Mouse (Mus musculus) stomach, postnatal 0 days (tissue): ENCODE results near the gene Kcnj11. TPM values are rescaled to one million over a fixed set of nuclear protein-coding genes. Genes with fewer than 3 reads are reported as not detected.
A peak's percentile ranks its signal among the peaks of the same experiment; 100 is the strongest.

Experiments
- ATAC-seq: fragments of 200-750 bp; cut with Nextera tagmentation; 2 replicates; pipeline ENCODE4 v1.8.0; 2017; ENCODE audit not compliant: low FRiP score, low TSS enrichment
- DNase-seq: peaks from one replicate; pipeline ENCODE4 v3.0.0-alpha.2; 2016; ENCODE audit warnings: low spot score
- H3K27ac ChIP-seq: fragments of 300-500 bp; sonication (generic); replicated peaks from 2 replicates; pipeline ENCODE4 v1.5.1; 2014; ENCODE audit warnings: mild to moderate bottlenecking, control low read depth
- H3K27me3 ChIP-seq: fragments of 300-500 bp; sonication (generic); 2 replicates; pipeline ENCODE4 v1.6.1; 2014; ENCODE audit warnings: low read length; ENCODE audit not compliant: control insufficient read depth, insufficient read depth
- H3K36me3 ChIP-seq: fragments of 300-500 bp; sonication (generic); 2 replicates; pipeline ENCODE4 v1.6.1; 2014; ENCODE audit warnings: low read length, mixed read lengths; ENCODE audit not compliant: control insufficient read depth, insufficient read depth
- H3K4me1 ChIP-seq: fragments of 300-500 bp; sonication (generic); replicated peaks from 2 replicates; pipeline ENCODE4 v1.6.1; 2014; ENCODE audit warnings: antibody characterized with exemption; ENCODE audit not compliant: control insufficient read depth, insufficient read depth
- H3K4me2 ChIP-seq: fragments of 300-500 bp; sonication (generic); replicated peaks from 2 replicates; pipeline ENCODE4 v1.6.1; 2014; ENCODE audit warnings: low read depth, mild to moderate bottlenecking, control low read depth, moderate library complexity
- H3K4me3 ChIP-seq: fragments of 300-500 bp; sonication (generic); 2 replicates; pipeline ENCODE4 v1.5.1; 2014; ENCODE audit warnings: low read depth, low read length, control low read depth
- H3K9ac ChIP-seq: fragments of 300-500 bp; sonication (generic); 2 replicates; pipeline ENCODE4 v1.6.1; 2014; ENCODE audit warnings: mild to moderate bottlenecking, low read length, control low read depth, mixed read lengths
- H3K9me3 ChIP-seq: fragments of 300-500 bp; sonication (generic); 2 replicates; pipeline ENCODE4 v1.6.1; 2016; ENCODE audit warnings: low read length; ENCODE audit not compliant: control insufficient read depth
- CTCF ChIP-seq: IDR thresholded peaks from 2 replicates; pipeline ENCODE4 v1.5.1; 2016; ENCODE audit warnings: antibody characterized with exemption, low read depth, mild to moderate bottlenecking, moderate library complexity
- EP300 ChIP-seq: optimal IDR thresholded peaks from 2 replicates; pipeline ENCODE3; 2016; ENCODE audit warnings: antibody characterized with exemption
- WGBS: fragments of 180-500 bp; shearing (Covaris S2); extraction: QIAGEN DNeasy Blood & Tissue Kit; methylation state at CpG from one replicate; pipeline ENCODE4 v1.1.7; 2014; 5-methylcytosine and 5-hydroxymethylcytosine counted together
- polyA plus RNA-seq: library from polyadenylated mRNA; unstranded; fragments of >200 nt; fragmentation: Nextera tagmentation; extraction: Ambion mirVana; gene quantifications from 2 replicates; pipeline ENCODE4 v1.2.1, GENCODE M21; 2015

Gene Kcnj11
- polyA plus RNA-seq, 1 experiment from 2014 or later: 0.61 TPM

DNA sequence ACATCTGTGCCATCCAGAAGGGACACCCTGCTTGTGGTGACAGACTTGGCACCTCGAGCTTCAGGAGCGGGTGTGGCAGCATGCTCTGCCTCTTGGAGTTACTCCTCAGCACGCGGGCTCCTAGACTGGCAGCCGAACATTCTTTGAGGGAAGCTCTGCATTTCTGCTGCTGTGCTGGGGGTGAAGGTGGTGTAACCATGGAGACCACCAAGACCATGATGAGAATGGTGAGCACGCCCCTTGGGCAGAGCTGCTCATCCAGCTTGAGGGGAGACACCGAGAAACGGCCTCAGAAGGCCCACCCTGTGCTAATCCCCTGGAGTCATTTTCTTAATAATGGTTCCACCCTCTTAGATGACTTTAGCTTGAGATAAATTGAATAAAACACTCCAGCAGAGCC lies 7.8 kb downstream of the Kcnj11 start:
- TF ChIP-seq EP300: no peak
- TF ChIP-seq CTCF: no peak
- H3K27ac ChIP-seq: no peak overlapping the region

DNA sequence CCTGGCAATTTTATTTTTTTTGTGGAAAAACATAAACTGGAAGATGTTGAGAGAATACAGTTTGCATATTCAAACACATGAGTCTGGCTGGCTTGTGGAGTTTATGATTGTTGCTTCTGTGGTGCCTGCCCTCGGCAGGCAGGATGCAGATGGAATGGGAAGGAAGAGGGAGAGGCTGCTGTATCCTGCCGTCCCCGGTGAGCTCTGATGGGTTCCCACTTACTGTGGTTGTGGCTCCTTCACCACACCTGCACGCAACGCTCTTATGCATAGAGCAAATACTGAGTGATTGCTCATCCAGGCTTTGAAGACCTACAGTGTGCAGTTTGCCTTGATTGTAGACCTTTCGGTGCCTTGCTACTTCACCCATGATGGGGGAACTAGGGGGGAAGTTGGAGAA lies 12.3 kb downstream of the Kcnj11 start:
- Histone ChIP-seq H3K27ac (no peak overlapping the region), H3K9me3 (no peaks in the 10 kb centered on the region)
- 93% methylated on average over 6 of the region's 6 CpGs for WGBS

More for the DNA sequence above, 7.8 kb downstream of the Kcnj11 start:
- H3K9me3 ChIP-seq: no peaks in the 10 kb centered on the region
- H3K4me3 ChIP-seq: no peak overlapping the region
- no peaks in the 10 kb centered on the region for H3K36me3 ChIP-seq
- H3K9ac ChIP-seq: no peak overlapping the region
- H3K4me2 ChIP-seq: no peak overlapping the region
- H3K4me1 ChIP-seq: no peaks in the 10 kb centered on the region
- 42% methylated on average over 8 of the region's 8 CpGs for WGBS
- H3K27me3 ChIP-seq: no peaks in the 10 kb centered on the region
- ATAC-seq (no peak), DNase-seq (no peak)

DNA sequence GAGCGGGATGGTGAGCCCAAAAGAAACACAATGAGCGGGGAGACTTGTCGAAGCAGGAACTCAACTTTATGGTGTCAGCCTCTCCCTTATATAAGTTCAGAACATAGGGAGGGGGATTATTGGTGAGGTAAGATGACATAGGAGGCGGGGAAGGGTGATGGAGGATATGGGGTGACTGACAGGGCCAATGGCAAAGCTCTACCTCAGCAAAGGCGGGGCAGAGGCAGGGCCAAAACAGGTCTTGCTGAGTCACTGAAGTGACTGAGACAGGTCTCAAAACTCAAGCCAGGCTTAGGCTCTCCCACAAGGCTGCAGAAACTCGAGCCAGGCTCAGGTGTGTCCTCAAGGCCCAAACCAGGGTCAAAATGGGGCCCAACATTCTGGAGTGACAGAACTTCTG lies 14.2 kb downstream of the Kcnj11 start:
- Histone ChIP-seq H3K4me3 (no peak overlapping the region), H3K27me3 (no peaks in the 10 kb centered on the region), H3K4me1 (no peaks in the 10 kb centered on the region), H3K9ac (no peak overlapping the region), H3K4me2 (no peak overlapping the region), H3K9me3 (no peaks in the 10 kb centered on the region), H3K27ac (peak overlapping the region; percentile 35; the same call in 1 of the 2 replicates), H3K36me3 (peaks cover 9% of the 10 kb centered on the region)
- ATAC-seq (peak; percentile 61), DNase-seq (peak; percentile 68)
- TF ChIP-seq CTCF: no peak
- TF ChIP-seq EP300: no peak
- WGBS: 62% methylated on average over 6 of the region's 6 CpGs

More for the DNA sequence above, 12.3 kb downstream of the Kcnj11 start:
- no peak overlapping the region for H3K9ac ChIP-seq
- no peak for DNase-seq
- no peak overlapping the region for H3K4me2 ChIP-seq
- H3K4me3 ChIP-seq: no peak overlapping the region
- H3K27me3 ChIP-seq: no peaks in the 10 kb centered on the region
- TF ChIP-seq EP300 (no peak), CTCF (no peak)
- ATAC-seq: no peak
- H3K4me1 ChIP-seq: no peaks in the 10 kb centered on the region
- H3K36me3 ChIP-seq: no peaks in the 10 kb centered on the region; the same call in 1 of the 2 replicates

DNA sequence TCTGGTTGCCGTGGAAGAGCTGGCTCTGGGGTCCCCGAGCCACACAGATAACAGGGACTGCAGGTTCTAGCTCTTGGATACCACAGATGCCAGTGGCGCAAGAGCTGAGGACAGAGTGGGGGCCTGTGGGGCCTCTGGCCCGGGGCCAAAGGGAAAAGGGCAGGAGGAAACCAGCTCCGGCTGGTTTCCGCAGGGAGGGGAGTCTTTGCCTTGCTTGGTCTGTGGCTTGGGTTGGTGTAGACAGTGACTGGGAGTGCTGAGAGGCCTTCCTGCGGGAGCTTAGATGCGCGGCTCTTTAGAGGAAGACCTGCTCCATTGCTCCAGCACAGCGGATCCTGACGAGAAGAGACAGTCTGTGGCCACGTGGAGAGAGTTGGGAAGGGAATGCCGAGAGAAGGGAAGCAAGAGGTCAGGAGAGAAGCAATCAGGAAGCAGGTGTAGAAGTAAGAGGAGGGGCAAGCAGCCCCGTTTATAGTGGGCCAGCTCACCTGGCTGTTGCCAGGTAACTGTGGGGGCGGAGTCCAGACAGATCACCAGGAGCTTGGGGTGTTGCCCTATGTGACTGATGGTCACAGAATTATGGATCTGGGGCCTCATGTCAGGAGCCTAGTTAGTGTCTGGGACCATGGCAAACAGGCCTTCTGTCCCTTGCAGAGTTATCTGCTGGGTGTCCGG lies 15.6 kb downstream of the Kcnj11 start:
- Histone ChIP-seq H3K27me3 (no peaks in the 10 kb centered on the region), H3K4me2 (no peak overlapping the region), H3K9me3 (no peaks in the 10 kb centered on the region), H3K9ac (no peak overlapping the region), H3K27ac (0 out of 2 replicates have a peak overlapping the region, but pooled peaks have one; percentile 45), H3K4me1 (no peaks in the 10 kb centered on the region), H3K4me3 (no peak overlapping the region), H3K36me3 (peaks cover 12% of the 10 kb centered on the region)
- 57% methylated on average over 16 of the region's 16 CpGs for WGBS
- TF ChIP-seq CTCF: no peak
- TF ChIP-seq EP300: no peak
- peak; percentile 52 for ATAC-seq
- peak; percentile 48 for DNase-seq

DNA sequence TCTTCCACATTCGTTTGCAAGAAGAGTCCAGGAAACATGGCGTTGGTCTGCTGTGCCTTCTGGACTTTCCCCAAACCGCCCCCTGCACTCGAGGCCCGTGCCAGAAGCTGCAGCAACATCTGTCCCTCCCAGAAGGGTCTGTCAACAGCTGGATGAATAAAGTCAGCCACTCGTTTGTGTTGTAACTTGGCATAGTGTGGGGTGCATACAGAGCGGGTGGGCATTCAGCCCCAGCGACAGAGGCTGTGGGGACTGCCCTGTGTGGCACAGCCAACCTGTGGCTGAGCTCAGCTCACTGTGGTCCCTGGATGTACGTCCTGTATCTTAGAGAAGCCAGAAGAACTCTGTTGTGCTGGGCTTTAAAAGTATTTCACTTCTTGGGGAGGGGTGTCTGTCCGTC lies 16.5 kb downstream of the Kcnj11 start:
- H3K27me3 ChIP-seq: no peaks in the 10 kb centered on the region
- no peak overlapping the region for H3K4me3 ChIP-seq
- no peak overlapping the region for H3K9ac ChIP-seq
- DNase-seq (no peak), ATAC-seq (no peak)
- 80% methylated on average over 10 of the region's 10 CpGs for WGBS
- no peaks in the 10 kb centered on the region for H3K4me1 ChIP-seq
- H3K4me2 ChIP-seq: no peak overlapping the region
- H3K9me3 ChIP-seq: no peaks in the 10 kb centered on the region
- H3K27ac ChIP-seq: no peak overlapping the region
- peaks cover 12% of the 10 kb centered on the region for H3K36me3 ChIP-seq
- TF ChIP-seq EP300 (no peak), CTCF (no peak)

DNA sequence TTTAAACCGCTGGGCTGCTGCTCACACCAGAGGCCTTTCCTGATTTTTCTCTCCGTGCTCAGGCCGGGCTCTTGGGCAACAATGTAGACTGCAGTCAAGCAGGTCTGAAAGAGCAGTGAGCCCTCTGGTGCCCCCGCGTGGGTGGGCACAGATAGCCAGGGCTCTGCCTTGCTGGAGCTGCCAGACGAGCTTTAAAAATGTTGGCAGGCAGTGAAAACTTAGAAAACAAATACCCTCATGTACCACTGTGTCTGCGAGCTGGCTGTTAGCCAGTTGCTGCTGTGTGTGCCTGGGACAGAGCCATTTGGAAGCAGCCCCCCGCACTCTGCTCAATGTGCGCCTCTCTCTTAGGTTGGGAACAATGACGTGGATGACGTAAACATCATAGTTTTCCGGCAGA lies 22.9 kb downstream of the Kcnj11 start:
- Histone ChIP-seq H3K9me3 (no peaks in the 10 kb centered on the region), H3K4me1 (no peaks in the 10 kb centered on the region), H3K9ac (no peak overlapping the region), H3K36me3 (peaks cover 29% of the 10 kb centered on the region), H3K27ac (no peak overlapping the region), H3K27me3 (no peaks in the 10 kb centered on the region), H3K4me2 (no peak overlapping the region), H3K4me3 (no peak overlapping the region)
- DNase-seq (no peak), ATAC-seq (no peak)
- no peak for TF ChIP-seq CTCF
- TF ChIP-seq EP300: no peak
- 72% methylated on average over 12 of the region's 12 CpGs for WGBS
